Mouse (Mus musculus) bone marrow, adult 2 months (tissue): ENCODE data around the gene Gm21860.

Experiments used
- CTCF ChIP-seq: fragments of 200-500 bp; IDR thresholded peaks from 2 replicates; pipeline ENCODE4 v1.5.1; 2011; ENCODE audit warnings: low read length, control low read depth; ENCODE audit not compliant: control insufficient read depth, insufficient read depth
- POLR2A ChIP-seq: fragments of 200-500 bp; IDR thresholded peaks from 2 replicates; pipeline ENCODE4 v1.6.1; 2011; ENCODE audit warnings: low read depth, mild to moderate bottlenecking, control low read depth, low read length, borderline replicate concordance; ENCODE audit not compliant: control insufficient read depth

GRCm38 (mm10) chrY:90740013-90740561 is 14.5 kb downstream of the Gm21860 start:
- TF ChIP-seq POLR2A (no peak), CTCF (no peak)
